Mouse (Mus musculus): ENCODE results near the gene Eps8l1. TPM values are rescaled to one million over a fixed set of nuclear protein-coding genes. Genes with fewer than 3 reads are reported as not detected.
A peak's percentile ranks its signal among the peaks of the same experiment; 100 is the strongest.

Gene Eps8l1
- polyA plus RNA-seq, 1 experiment from 2014 or later = 12.1 TPM

- Histone ChIP-seq H3K27ac (ENCODE audit: low read length) (no peak overlapping the region), H3K9me3 (replicated peaks; ENCODE audit: control insufficient read depth, low read length) (no peaks in the 10 kb centered on the region), H3K27me3 (ENCODE audit: control insufficient read depth, insufficient read depth, low read length) (peaks cover 9% of the 10 kb centered on the region; the same call in 1 of the 2 replicates), H3K4me1 (ENCODE audit: control insufficient read depth, insufficient read depth, low read length) (peaks cover 11% of the 10 kb centered on the region), H3K4me2 (ENCODE audit: low read depth, low read length) (peak overlapping the region; percentile 94), H3K9ac (ENCODE audit: low read length) (peak overlapping the region; percentile 66), H3K4me3 (replicated peaks; ENCODE audit: low read length) (peak overlapping the region; percentile 49), H3K36me3 (ENCODE audit: control insufficient read depth, insufficient read depth, low read length) (no peaks in the 10 kb centered on the region)
- peak; percentile 87 for ATAC-seq (ENCODE audit: insufficient read depth, low FRiP score)
- WGBS = 2% methylated on average over 24 of the region's 24 CpGs
Observed at GRCm38 (mm10) chr7:4471179-4471555, 10.7 kb downstream of the Eps8l1 start.

- H3K4me2 ChIP-seq (ENCODE audit: low read depth, low read length) = no peak overlapping the region
- H3K27me3 ChIP-seq (ENCODE audit: control insufficient read depth, insufficient read depth, low read length) = peaks cover 9% of the 10 kb centered on the region; the same call in 1 of the 2 replicates
- H3K4me3 ChIP-seq (replicated peaks; ENCODE audit: low read length) = no peak overlapping the region
- ATAC-seq (ENCODE audit: insufficient read depth, low FRiP score) = no peak
- 14% methylated on average over 19 of the region's 19 CpGs for WGBS
- H3K9me3 ChIP-seq (replicated peaks; ENCODE audit: control insufficient read depth, low read length) = no peaks in the 10 kb centered on the region
- peaks cover 20% of the 10 kb centered on the region for H3K4me1 ChIP-seq (ENCODE audit: control insufficient read depth, insufficient read depth, low read length)
- H3K27ac ChIP-seq (ENCODE audit: low read length) = no peak overlapping the region
- no peak overlapping the region for H3K9ac ChIP-seq (ENCODE audit: low read length)
- no peaks in the 10 kb centered on the region for H3K36me3 ChIP-seq (ENCODE audit: control insufficient read depth, insufficient read depth, low read length)
Observed at GRCm38 (mm10) chr7:4473940-4474339, 13.5 kb downstream of the Eps8l1 start.

- 0 out of 2 replicates have a peak, but pooled peaks cover 3% of the 10 kb centered on the region for H3K27me3 ChIP-seq (ENCODE audit: control insufficient read depth, insufficient read depth, low read length)
- H3K27ac ChIP-seq (ENCODE audit: low read length) = peak overlapping the region; percentile 96
- no peaks in the 10 kb centered on the region for H3K9me3 ChIP-seq (replicated peaks; ENCODE audit: control insufficient read depth, low read length)
- H3K9ac ChIP-seq (ENCODE audit: low read length) = peak overlapping the region; percentile 81
- peak overlapping the region; percentile 53 for H3K4me3 ChIP-seq (replicated peaks; ENCODE audit: low read length)
- H3K36me3 ChIP-seq (ENCODE audit: control insufficient read depth, insufficient read depth, low read length) = peaks cover 6% of the 10 kb centered on the region
- peak; percentile 95 for ATAC-seq (ENCODE audit: insufficient read depth, low FRiP score)
- peak overlapping the region; percentile 87 for H3K4me2 ChIP-seq (ENCODE audit: low read depth, low read length)
- peaks cover 19% of the 10 kb centered on the region for H3K4me1 ChIP-seq (ENCODE audit: control insufficient read depth, insufficient read depth, low read length)
- WGBS = 1% methylated on average over 39 of the region's 39 CpGs
Observed at GRCm38 (mm10) chr7:4478021-4478795, 17.7 kb downstream of the Eps8l1 start.

- Histone ChIP-seq H3K27me3 (ENCODE audit: control insufficient read depth, insufficient read depth, low read length) (0 out of 2 replicates have a peak, but pooled peaks cover 2% of the 10 kb centered on the region), H3K9me3 (replicated peaks; ENCODE audit: control insufficient read depth, low read length) (no peaks in the 10 kb centered on the region), H3K9ac (ENCODE audit: low read length) (peak overlapping the region; percentile 67), H3K4me1 (ENCODE audit: control insufficient read depth, insufficient read depth, low read length) (peaks cover 19% of the 10 kb centered on the region), H3K27ac (ENCODE audit: low read length) (peak overlapping the region; percentile 96), H3K36me3 (ENCODE audit: control insufficient read depth, insufficient read depth, low read length) (peaks cover 12% of the 10 kb centered on the region), H3K4me3 (replicated peaks; ENCODE audit: low read length) (peak overlapping the region; percentile 53), H3K4me2 (ENCODE audit: low read depth, low read length) (peak overlapping the region; percentile 87)
- no peak for ATAC-seq (ENCODE audit: insufficient read depth, low FRiP score)
- WGBS = 6% methylated on average over 16 of the region's 16 CpGs
Observed at GRCm38 (mm10) chr7:4478796-4479291, 18.4 kb downstream of the Eps8l1 start.

GRCm38 (mm10) chr7:4479674-4480073, 19.2 kb downstream of the Eps8l1 start:
- peak overlapping the region; percentile 96 for H3K27ac ChIP-seq (ENCODE audit: low read length)
- 28% methylated on average over 6 of the region's 6 CpGs for WGBS
- H3K27me3 ChIP-seq (ENCODE audit: control insufficient read depth, insufficient read depth, low read length) = no peaks in the 10 kb centered on the region
- peaks cover 19% of the 10 kb centered on the region for H3K4me1 ChIP-seq (ENCODE audit: control insufficient read depth, insufficient read depth, low read length)
- H3K9ac ChIP-seq (ENCODE audit: low read length) = no peak overlapping the region
- no peak for ATAC-seq (ENCODE audit: insufficient read depth, low FRiP score)
- no peak overlapping the region for H3K4me2 ChIP-seq (ENCODE audit: low read depth, low read length)
- H3K9me3 ChIP-seq (replicated peaks; ENCODE audit: control insufficient read depth, low read length) = no peaks in the 10 kb centered on the region
- H3K36me3 ChIP-seq (ENCODE audit: control insufficient read depth, insufficient read depth, low read length) = peaks cover 20% of the 10 kb centered on the region
- no peak overlapping the region for H3K4me3 ChIP-seq (replicated peaks; ENCODE audit: low read length)

GRCm38 (mm10) chr7:4482281-4482680, 21.8 kb downstream of the Eps8l1 start:
- no peak overlapping the region for H3K27ac ChIP-seq (ENCODE audit: low read length)
- ATAC-seq (ENCODE audit: insufficient read depth, low FRiP score) = no peak
- H3K27me3 ChIP-seq (ENCODE audit: control insufficient read depth, insufficient read depth, low read length) = no peaks in the 10 kb centered on the region
- no peak overlapping the region for H3K4me2 ChIP-seq (ENCODE audit: low read depth, low read length)
- no peaks in the 10 kb centered on the region for H3K9me3 ChIP-seq (replicated peaks; ENCODE audit: control insufficient read depth, low read length)
- H3K36me3 ChIP-seq (ENCODE audit: control insufficient read depth, insufficient read depth, low read length) = peaks cover 31% of the 10 kb centered on the region
- H3K4me1 ChIP-seq (ENCODE audit: control insufficient read depth, insufficient read depth, low read length) = peaks cover 19% of the 10 kb centered on the region
- no peak overlapping the region for H3K9ac ChIP-seq (ENCODE audit: low read length)
- WGBS = 81% methylated on average over 12 of the region's 12 CpGs
- H3K4me3 ChIP-seq (replicated peaks; ENCODE audit: low read length) = no peak overlapping the region

- Histone ChIP-seq H3K27ac (ENCODE audit: low read length) (peak overlapping the region; percentile 58; the same call in 1 of the 2 replicates), H3K4me3 (replicated peaks; ENCODE audit: low read length) (no peak overlapping the region), H3K9me3 (replicated peaks; ENCODE audit: control insufficient read depth, low read length) (no peaks in the 10 kb centered on the region), H3K9ac (ENCODE audit: low read length) (no peak overlapping the region), H3K4me1 (ENCODE audit: control insufficient read depth, insufficient read depth, low read length) (peaks cover 8% of the 10 kb centered on the region), H3K27me3 (ENCODE audit: control insufficient read depth, insufficient read depth, low read length) (no peaks in the 10 kb centered on the region), H3K36me3 (ENCODE audit: control insufficient read depth, insufficient read depth, low read length) (peaks cover 5% of the 10 kb centered on the region; the same call in 1 of the 2 replicates), H3K4me2 (ENCODE audit: low read depth, low read length) (no peak overlapping the region)
- 74% methylated on average over 6 of the region's 6 CpGs for WGBS
- ATAC-seq (ENCODE audit: insufficient read depth, low FRiP score) = peak; percentile 71; the same call in 1 of the 2 replicates
Observed at GRCm38 (mm10) chr7:4491308-4491707, 30.8 kb downstream of the Eps8l1 start.

GRCm38 (mm10) chr7:4492284-4493224, 32.1 kb downstream of the Eps8l1 start:
- Histone ChIP-seq H3K4me3 (replicated peaks; ENCODE audit: low read length) (no peak overlapping the region), H3K9ac (ENCODE audit: low read length) (peak overlapping the region; percentile 52; the same call in 1 of the 2 replicates), H3K4me1 (ENCODE audit: control insufficient read depth, insufficient read depth, low read length) (peaks cover 8% of the 10 kb centered on the region), H3K36me3 (ENCODE audit: control insufficient read depth, insufficient read depth, low read length) (no peaks in the 10 kb centered on the region; the same call in 1 of the 2 replicates), H3K9me3 (replicated peaks; ENCODE audit: control insufficient read depth, low read length) (no peaks in the 10 kb centered on the region), H3K4me2 (ENCODE audit: low read depth, low read length) (no peak overlapping the region), H3K27me3 (ENCODE audit: control insufficient read depth, insufficient read depth, low read length) (no peaks in the 10 kb centered on the region), H3K27ac (ENCODE audit: low read length) (peak overlapping the region; percentile 58)
- ATAC-seq (ENCODE audit: insufficient read depth, low FRiP score) = peak; percentile 53; the same call in 1 of the 2 replicates
- WGBS = 69% methylated on average over 13 of the region's 13 CpGs

All from stomach, embryonic 16.5 days (tissue).